Mouse (Mus musculus) gastrocnemius, adult 2 months (tissue): ENCODE results near the gene Ush2a. TPM values are rescaled to one million over a fixed set of nuclear protein-coding genes. Genes with fewer than 3 reads are reported as not detected.
A peak's percentile ranks its signal among the peaks of the same experiment; 100 is the strongest.

ENCODE experiments used
- DNase-seq: peaks from one replicate; pipeline ENCODE4 v3.0.0; 2022
- H3K27ac ChIP-seq: fragments of 200-600 bp; 2 replicates; pipeline ENCODE4 v1.8.1; 2022; ENCODE audit warnings: mild to moderate bottlenecking
- H3K4me3 ChIP-seq: fragments of 200-600 bp; 2 replicates; pipeline ENCODE4 v1.8.1; 2022; ENCODE audit warnings: mild to moderate bottlenecking, moderate library complexity
- CTCF ChIP-seq: fragments of 200-600 bp; IDR thresholded peaks from 2 replicates; pipeline ENCODE4 v1.8.1; 2022; ENCODE audit warnings: antibody characterized with exemption, mild to moderate bottlenecking, moderate library complexity
- intact Hi-C: fragments of 180-260 bp; cut with DNase I; formaldehyde crosslinking; loops from one replicate; pipeline ENCODE4 v1.15.1; 2025
- total RNA-seq, 2 experiments: library from RNA; stranded (reverse); gene quantifications; 2 replicates each; pipeline ENCODE4 v1.2.3; 2021

Ush2a gene
- total RNA-seq, 2 experiments from 2014 or later, result not detected

GRCm38 (mm10) chr1:189007239-189007979 is 745.6 kb downstream of the Ush2a start, which contains the start of gene Kctd3:
Gene Kctd3, minus strand, starts transcription at chr1:189007841.
- Histone ChIP-seq H3K27ac (peak within 1 kb of the TSS; percentile 91), H3K4me3 (peak within 1 kb of the TSS; percentile 80)
- intact Hi-C loops, result no loop called here
- no peak for TF ChIP-seq CTCF
- peak; percentile 98 for DNase-seq

- DNase-seq, result no peak
- H3K27ac ChIP-seq, result peak overlapping the region; percentile 91
- H3K4me3 ChIP-seq, result peak overlapping the region; percentile 80
- intact Hi-C loops, result no loop called here
- TF ChIP-seq CTCF, result no peak
Observed at GRCm38 (mm10) chr1:189007980-189008324, 746.1 kb downstream of the Ush2a start.

DNA sequence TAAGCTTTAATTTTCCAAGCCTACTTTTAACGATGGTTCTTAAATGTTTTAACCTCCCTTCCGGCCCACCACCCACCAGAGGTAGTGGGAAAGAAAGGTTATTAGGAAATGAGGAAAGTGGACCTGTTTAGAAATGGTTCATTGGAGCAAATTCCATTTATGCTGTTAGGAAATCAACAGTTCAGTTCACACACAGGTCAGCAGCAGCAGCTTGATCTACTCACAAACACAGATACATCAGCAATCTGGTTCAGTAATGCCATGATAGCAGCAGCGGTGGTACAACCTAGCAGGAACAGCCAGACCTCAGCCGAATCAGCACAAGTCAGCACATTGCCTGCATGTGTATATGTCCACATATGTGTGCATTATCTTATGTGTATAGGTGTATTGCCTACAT is 748.8 kb downstream of the Ush2a start:
- TF ChIP-seq CTCF, result no peak
- intact Hi-C loops, result no loop called here
- no peak overlapping the region for H3K4me3 ChIP-seq
- no peak for DNase-seq
- no peak overlapping the region for H3K27ac ChIP-seq

DNA sequence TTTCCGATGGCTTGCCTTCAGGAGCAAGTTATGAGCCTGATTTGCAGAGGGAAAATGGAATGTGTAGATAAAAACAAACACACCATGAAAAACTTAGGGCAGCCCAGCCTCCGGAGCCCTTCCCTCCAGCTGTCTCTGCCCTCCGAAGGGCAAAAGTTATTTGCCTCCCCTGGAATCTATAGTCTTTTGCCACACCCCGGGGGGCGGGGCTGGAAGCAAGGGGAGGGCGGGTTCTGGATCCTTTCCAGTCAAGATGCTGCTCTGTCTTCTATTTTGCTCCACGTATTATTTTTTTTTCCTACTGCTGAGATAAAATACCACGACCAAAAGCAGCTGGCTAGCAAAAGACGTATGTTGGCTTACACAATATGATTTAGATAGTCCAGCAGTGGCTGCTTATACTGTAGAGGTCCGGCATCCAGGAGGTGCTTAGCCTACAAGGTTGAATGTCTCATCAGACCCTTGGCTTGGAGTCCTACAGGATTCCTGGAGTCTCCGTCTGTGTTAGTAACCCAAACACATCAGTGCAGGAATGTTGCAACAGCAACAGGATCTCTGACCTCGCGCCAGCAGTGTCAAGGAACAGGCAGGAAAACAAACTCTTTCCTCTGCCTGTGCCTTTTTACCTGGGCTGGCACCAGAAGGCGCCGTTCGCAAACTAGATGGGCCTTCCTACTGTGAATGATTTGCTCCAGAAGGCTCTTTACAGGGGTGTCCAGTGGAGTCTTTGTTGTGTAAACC is 751.2 kb downstream of the Ush2a start:
- Histone ChIP-seq H3K27ac (no peak overlapping the region), H3K4me3 (no peak overlapping the region)
- no peak for DNase-seq
- no peak for TF ChIP-seq CTCF
- intact Hi-C loops, result no loop called here

- intact Hi-C loops, result no loop called here
- TF ChIP-seq CTCF, result no peak
- H3K4me3 ChIP-seq, result no peak overlapping the region
- no peak overlapping the region for H3K27ac ChIP-seq
- no peak for DNase-seq
Observed at GRCm38 (mm10) chr1:189013587-189013921, 751.7 kb downstream of the Ush2a start.
